Mouse (Mus musculus) embryonic facial prominence, embryonic 14.5 days (tissue): ENCODE data around the gene Nup210l. TPM values are rescaled to one million over a fixed set of nuclear protein-coding genes. Genes with fewer than 3 reads are reported as not detected.
A peak's percentile ranks its signal among the peaks of the same experiment; 100 is the strongest.

ENCODE experiments used
- ATAC-seq: fragments of 200-750 bp; cut with Nextera tagmentation; 2 replicates; pipeline ENCODE4 v1.8.0; 2017; ENCODE audit warnings: low read depth, moderate number of reproducible peaks, moderate TSS enrichment
- DNase-seq: peaks from one replicate; pipeline ENCODE4 v3.0.0-alpha.2; 2015; ENCODE audit warnings: low spot score
- H3K27ac ChIP-seq: fragments of 300-500 bp; sonication (generic); replicated peaks from 2 replicates; pipeline ENCODE4 v1.5.1; 2014; ENCODE audit warnings: low read depth, mild to moderate bottlenecking, low read length, moderate library complexity
- H3K27me3 ChIP-seq: fragments of 300-500 bp; sonication (generic); replicated peaks from 2 replicates; pipeline ENCODE4 v1.6.1; 2014; ENCODE audit warnings: low read length; ENCODE audit not compliant: control insufficient read depth, insufficient read depth
- H3K36me3 ChIP-seq: fragments of 300-500 bp; sonication (generic); 2 replicates; pipeline ENCODE4 v1.6.1; 2014; ENCODE audit warnings: low read length, mixed read lengths; ENCODE audit not compliant: control insufficient read depth, insufficient read depth
- H3K4me1 ChIP-seq: fragments of 300-500 bp; sonication (generic); 2 replicates; pipeline ENCODE4 v1.6.1; 2014; ENCODE audit warnings: antibody characterized with exemption, low read length; ENCODE audit not compliant: control insufficient read depth, insufficient read depth
- H3K4me2 ChIP-seq: fragments of 300-500 bp; sonication (generic); 2 replicates; pipeline ENCODE4 v1.6.1; 2014; ENCODE audit warnings: low read depth, mild to moderate bottlenecking, low read length, moderate library complexity, mixed read lengths
- H3K4me3 ChIP-seq: fragments of 300-500 bp; sonication (generic); 2 replicates; pipeline ENCODE4 v1.5.1; 2014; ENCODE audit warnings: low read depth, mild to moderate bottlenecking, low read length
- H3K9ac ChIP-seq: fragments of 300-500 bp; sonication (generic); 2 replicates; pipeline ENCODE4 v1.6.1; 2014; ENCODE audit warnings: low read depth, mild to moderate bottlenecking, low read length, moderate library complexity, mixed read lengths
- H3K9me3 ChIP-seq: fragments of 300-500 bp; sonication (generic); 2 replicates; pipeline ENCODE4 v1.6.1; 2016; ENCODE audit warnings: low read length; ENCODE audit not compliant: control insufficient read depth
- WGBS: fragments of 180-500 bp; shearing (Covaris S2); extraction: QIAGEN DNeasy Blood & Tissue Kit; methylation state at CpG from one replicate; pipeline ENCODE4 v1.1.7; 2014; 5-methylcytosine and 5-hydroxymethylcytosine counted together
- polyA plus RNA-seq: library from polyadenylated mRNA; unstranded; fragments of >200 nt; fragmentation: Nextera tagmentation; extraction: Ambion mirVana; gene quantifications from 2 replicates; pipeline ENCODE4 v1.2.1, GENCODE M21; 2014

Nup210l gene
- polyA plus RNA-seq, 1 experiment from 2014 or later, result 0.18 TPM

DNA sequence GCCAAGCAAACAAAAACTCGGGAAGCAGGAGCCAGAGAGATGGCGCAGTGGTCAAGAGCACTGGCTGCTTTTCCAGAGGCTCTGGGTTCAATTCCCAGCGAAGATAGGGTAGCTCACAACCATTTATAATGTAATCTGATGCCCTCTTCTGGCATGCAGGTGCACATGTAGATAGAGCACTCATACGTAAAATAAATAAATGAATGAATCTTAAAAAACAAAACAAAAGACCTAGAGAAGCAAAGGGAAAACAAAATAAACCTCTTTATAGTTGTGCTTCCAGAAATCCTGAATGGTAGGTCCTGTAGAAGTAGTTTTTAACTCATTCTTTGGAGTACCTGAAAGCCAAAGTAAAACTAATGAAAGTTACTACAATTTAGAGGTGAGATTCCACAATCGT is 25.7 kb upstream of the Nup210l start:
- WGBS, result 46% methylated on average over 5 of the region's 5 CpGs
- peaks cover 26% of the 10 kb centered on the region for H3K4me1 ChIP-seq

DNA sequence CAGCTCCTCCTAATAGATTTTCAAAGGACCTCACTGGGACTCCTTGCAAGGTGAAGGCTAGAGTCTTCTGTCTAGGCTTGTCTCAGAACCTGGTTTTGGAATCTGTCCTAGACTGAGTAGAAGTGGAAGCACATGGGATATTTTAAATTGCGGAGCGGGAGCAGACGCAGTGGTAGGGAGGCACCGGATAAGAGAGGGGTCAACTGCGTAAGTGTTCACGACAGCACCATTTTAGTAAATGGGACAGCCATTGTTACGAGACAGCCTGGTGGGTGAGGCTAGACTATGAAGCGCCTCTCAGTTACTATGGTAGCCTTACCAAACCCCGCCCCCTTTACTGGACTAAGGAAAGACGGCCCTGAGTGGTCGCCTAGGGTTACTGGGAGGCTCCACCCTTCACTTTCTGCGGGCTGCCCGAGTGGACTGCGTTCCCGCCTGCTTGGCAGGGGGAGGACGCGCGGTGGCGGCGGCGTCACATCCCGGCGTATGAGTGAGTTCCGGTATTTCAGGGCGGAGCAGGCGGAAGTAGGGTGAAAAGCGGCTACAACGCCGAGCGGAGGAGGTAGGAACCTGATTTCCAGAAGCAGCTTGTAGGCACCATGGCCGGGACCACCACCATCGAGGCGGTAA is 24.7 kb upstream of the Nup210l start:
- no peaks in the 10 kb centered on the region for H3K36me3 ChIP-seq
- H3K27ac ChIP-seq, result peak overlapping the region; percentile 97
- ATAC-seq (peak; percentile 96), DNase-seq (peak; percentile 98)
- H3K27me3 ChIP-seq, result no peaks in the 10 kb centered on the region
- peak overlapping the region; percentile 89 for H3K9ac ChIP-seq
- peak overlapping the region; percentile 82 for H3K4me2 ChIP-seq
- H3K4me1 ChIP-seq, result peaks cover 34% of the 10 kb centered on the region
- no peaks in the 10 kb centered on the region for H3K9me3 ChIP-seq
- peak overlapping the region; percentile 67 for H3K4me3 ChIP-seq
- WGBS, result 1% methylated on average over 31 of the region's 33 CpGs

More for the DNA sequence above, 25.7 kb upstream of the Nup210l start:
- DNase-seq (no peak), ATAC-seq (no peak)
- no peak overlapping the region for H3K9ac ChIP-seq
- H3K4me2 ChIP-seq, result no peak overlapping the region
- H3K27me3 ChIP-seq, result no peaks in the 10 kb centered on the region
- no peak overlapping the region for H3K4me3 ChIP-seq
- no peaks in the 10 kb centered on the region for H3K9me3 ChIP-seq
- H3K36me3 ChIP-seq, result no peaks in the 10 kb centered on the region
- H3K27ac ChIP-seq, result no peak overlapping the region

DNA sequence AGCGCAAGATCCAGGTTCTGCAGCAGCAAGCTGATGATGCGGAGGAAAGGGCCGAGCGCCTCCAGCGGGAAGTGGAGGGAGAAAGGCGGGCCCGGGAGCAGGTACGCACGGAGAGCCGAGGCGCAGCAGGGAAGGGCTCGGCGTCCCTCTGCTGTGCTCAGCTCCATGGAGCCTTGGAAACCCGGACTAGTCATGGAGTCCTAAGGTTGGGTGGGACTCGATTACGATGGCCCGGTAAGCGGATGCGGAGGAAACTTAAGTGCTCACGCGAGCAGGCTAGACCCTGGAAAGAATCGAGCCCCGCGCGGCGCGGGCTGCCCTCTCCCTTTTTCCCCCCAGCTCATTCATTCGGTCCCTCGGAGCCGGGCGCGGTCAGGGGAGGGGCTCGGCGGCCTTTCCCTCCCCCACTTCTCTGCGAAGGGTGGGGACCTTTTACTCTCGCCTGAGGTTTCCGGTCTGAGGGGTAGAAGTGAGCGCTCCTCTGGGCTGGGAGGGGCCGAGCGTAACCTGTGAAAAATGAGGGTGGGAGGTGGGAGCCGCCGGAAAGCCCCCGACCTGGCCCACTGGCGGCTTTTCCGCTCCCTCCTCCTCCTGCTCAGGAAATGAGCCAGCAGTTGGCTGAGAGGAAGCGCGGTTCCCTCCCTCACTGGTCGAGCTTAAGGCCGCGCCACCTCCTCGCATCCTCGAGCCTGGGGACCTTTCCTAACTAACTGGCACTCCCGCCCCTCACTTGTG is 24.0 kb upstream of the Nup210l start:
- Histone ChIP-seq H3K4me3 (peak overlapping the region; percentile 67), H3K36me3 (no peaks in the 10 kb centered on the region), H3K9me3 (no peaks in the 10 kb centered on the region), H3K4me2 (peak overlapping the region; percentile 82), H3K9ac (peak overlapping the region; percentile 89), H3K27ac (peak overlapping the region; percentile 97), H3K4me1 (peaks cover 41% of the 10 kb centered on the region), H3K27me3 (no peaks in the 10 kb centered on the region)
- under 1% methylated on average over 33 of the region's 53 CpGs for WGBS
- DNase-seq, result peak; percentile 91
- peak; percentile 53 for ATAC-seq

DNA sequence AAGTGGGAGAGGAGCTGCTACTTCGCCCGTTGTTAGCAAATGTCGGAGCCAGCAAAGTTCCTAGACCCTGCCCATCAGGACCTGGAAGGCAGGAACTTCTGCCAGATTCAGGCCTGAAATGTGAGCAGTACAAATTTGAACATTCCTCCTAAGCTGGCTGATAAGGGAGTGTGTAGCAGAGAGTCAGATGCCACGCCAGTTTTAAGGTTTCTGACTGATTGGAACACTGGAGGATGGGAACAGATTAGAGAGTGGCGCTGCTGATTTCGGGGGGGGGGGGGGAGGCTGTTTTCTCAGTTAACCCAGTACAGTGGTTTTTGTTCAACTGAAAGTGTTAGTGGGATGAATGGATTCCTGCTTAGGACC is 23.5 kb upstream of the Nup210l start:
- DNase-seq (no peak), ATAC-seq (no peak)
- WGBS, result under 1% methylated on average over 6 of the region's 6 CpGs
- H3K4me3 ChIP-seq, result peak overlapping the region; percentile 67
- H3K4me1 ChIP-seq, result peaks cover 45% of the 10 kb centered on the region
- H3K9ac ChIP-seq, result peak overlapping the region; percentile 89
- H3K9me3 ChIP-seq, result no peaks in the 10 kb centered on the region
- peak overlapping the region; percentile 82 for H3K4me2 ChIP-seq
- H3K36me3 ChIP-seq, result no peaks in the 10 kb centered on the region
- H3K27me3 ChIP-seq, result no peaks in the 10 kb centered on the region
- peak overlapping the region; percentile 97 for H3K27ac ChIP-seq

DNA sequence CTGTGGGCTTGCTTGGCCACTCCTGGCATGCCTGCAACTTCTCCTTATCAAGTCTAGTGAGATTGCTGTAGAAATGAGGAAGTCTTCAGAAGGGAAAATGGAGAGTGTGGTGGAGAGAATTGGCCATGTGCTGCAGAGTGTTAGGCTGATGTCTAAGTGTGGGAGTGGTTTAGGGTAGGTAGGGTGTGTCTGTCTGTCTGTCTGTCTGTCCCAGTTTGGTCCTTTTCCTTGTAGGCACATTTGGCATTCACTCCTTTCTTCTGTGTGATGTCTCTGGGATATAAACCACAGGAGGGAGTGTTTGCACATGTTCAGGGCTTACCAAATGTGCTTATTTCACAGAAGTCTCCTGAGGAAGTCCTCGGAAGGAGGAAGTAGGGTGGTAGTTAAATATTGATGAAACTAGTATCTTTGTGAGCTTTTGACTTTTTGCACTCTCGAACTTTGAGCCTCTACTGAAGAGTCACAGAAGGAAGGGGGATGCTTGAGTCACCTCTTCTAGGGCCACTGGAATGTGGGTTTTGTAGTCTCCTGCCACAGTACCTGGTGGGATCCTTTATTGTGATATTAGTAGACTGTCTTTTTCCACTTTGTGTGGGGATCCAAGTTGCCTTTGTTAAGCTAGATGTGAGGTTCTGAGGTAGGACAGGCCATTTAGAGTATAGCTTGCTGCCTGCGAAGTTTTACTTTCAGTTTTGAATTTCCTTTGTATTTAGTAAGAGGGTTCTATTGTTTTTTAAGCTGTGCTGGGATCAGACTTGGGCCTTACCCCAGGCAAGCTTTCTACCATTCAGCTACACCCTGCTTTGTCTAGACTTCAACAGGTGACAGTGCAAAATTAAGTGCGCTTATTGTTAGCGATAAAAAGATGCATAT is 22.3 kb upstream of the Nup210l start:
- peak overlapping the region; percentile 28 for H3K9ac ChIP-seq
- ATAC-seq, result no peak
- no peak overlapping the region for H3K27ac ChIP-seq

DNA sequence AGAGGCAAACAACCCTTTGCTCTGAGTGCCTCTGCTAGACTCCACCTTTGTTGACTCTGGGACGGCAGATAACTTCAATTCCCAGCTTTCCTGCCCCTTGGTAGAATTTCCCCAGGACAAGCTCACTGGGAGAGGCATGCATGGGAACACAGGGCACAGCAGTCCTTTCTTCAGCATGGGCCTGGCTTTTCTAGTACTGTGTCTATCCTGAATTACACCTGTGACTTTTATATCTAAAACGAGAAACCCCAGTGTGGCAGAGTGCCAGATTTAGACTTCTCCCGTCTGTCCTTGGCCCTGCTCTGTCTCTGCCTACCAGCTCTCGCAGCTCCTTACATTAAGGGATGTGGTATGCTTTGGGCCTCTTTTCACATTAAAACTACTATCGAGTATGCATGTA is 20.9 kb upstream of the Nup210l start:
- Histone ChIP-seq H3K9me3 (no peaks in the 10 kb centered on the region), H3K4me2 (peak overlapping the region; percentile 26; the same call in 1 of the 2 replicates), H3K4me1 (peaks cover 40% of the 10 kb centered on the region), H3K9ac (peak overlapping the region; percentile 19; the same call in 1 of the 2 replicates), H3K27me3 (no peaks in the 10 kb centered on the region), H3K27ac (peak overlapping the region; percentile 29; the same call in 1 of the 2 replicates), H3K36me3 (peaks cover 24% of the 10 kb centered on the region), H3K4me3 (no peak overlapping the region)
- WGBS, result 52% methylated on average over 5 of the region's 5 CpGs
- ATAC-seq (no peak), DNase-seq (no peak)

More for the DNA sequence above, 22.3 kb upstream of the Nup210l start:
- Histone ChIP-seq H3K4me3 (peak overlapping the region; percentile 67), H3K9me3 (no peaks in the 10 kb centered on the region), H3K36me3 (0 out of 2 replicates have a peak, but pooled peaks cover 10% of the 10 kb centered on the region), H3K4me2 (peak overlapping the region; percentile 82), H3K27me3 (no peaks in the 10 kb centered on the region), H3K4me1 (peaks cover 45% of the 10 kb centered on the region)
- 70% methylated on average over 5 of the region's 5 CpGs for WGBS
- DNase-seq, result no peak

DNA sequence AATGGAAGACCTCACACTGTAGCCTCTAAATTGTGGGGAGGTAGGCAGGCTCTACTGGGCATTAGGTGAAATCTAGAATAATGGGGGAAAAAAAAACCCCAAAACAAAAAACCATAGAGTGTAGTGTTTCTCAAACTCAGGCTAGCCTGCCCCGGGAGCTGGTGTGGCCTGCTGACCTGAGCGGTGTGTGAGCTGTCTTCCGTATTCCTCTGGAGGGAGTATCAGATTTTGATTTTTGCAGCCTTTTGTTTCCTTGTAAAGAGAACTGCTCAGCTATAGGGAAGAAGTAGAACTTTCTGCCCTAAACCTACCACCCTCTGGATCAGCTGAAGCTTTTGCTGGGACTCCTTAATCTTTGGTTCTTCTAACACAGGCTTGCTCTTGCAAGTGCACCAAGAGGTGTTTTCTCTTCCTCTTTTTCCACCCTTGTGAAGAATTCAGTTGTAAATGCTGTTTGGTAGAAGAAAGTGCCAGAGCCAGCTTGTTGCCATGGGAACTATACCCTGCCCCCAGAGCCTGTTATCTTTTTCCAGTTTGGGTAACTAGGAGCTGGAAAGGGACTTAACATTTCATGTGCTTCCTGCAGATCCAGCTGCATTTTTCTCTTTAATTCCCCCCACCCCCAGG is 20.1 kb upstream of the Nup210l start:
- peak; percentile 32 for DNase-seq
- 55% methylated on average over 3 of the region's 3 CpGs for WGBS
- Histone ChIP-seq H3K9ac (no peak overlapping the region), H3K4me3 (no peak overlapping the region), H3K9me3 (no peaks in the 10 kb centered on the region), H3K27me3 (no peaks in the 10 kb centered on the region), H3K36me3 (peaks cover 32% of the 10 kb centered on the region), H3K27ac (peak overlapping the region; percentile 29; the same call in 1 of the 2 replicates), H3K4me1 (peaks cover 40% of the 10 kb centered on the region), H3K4me2 (peak overlapping the region; percentile 26)
- ATAC-seq, result no peak

DNA sequence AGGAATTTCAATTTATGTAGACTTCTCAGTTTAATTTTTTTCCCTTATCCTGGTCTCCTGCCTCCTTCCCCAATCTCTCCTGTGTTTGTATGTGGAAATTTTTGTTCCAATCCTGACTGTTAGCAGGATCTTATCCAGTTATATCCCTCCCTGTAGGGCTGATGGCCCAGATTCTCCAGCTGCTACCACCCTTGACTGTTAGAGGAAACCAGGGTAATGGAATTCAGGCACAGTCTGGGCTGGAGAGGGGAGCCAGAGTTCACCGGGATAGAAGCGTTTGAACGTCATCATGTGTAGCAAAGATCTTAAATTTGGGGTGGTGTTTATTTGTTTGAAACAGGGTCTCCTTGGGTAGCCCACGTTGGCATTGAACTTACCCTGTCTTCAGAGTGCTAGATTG is 19.1 kb upstream of the Nup210l start:
- H3K9me3 ChIP-seq, result no peaks in the 10 kb centered on the region
- H3K4me1 ChIP-seq, result peaks cover 40% of the 10 kb centered on the region
- WGBS, result 70% methylated on average over 4 of the region's 4 CpGs
- H3K4me3 ChIP-seq, result no peak overlapping the region
- no peak for ATAC-seq
- no peak overlapping the region for H3K9ac ChIP-seq
- H3K36me3 ChIP-seq, result peaks cover 42% of the 10 kb centered on the region
- no peak overlapping the region for H3K4me2 ChIP-seq
- H3K27ac ChIP-seq, result peak overlapping the region; percentile 29; the same call in 1 of the 2 replicates
- DNase-seq, result no peak
- H3K27me3 ChIP-seq, result no peaks in the 10 kb centered on the region
